Mouse (Mus musculus): Measurements from ENCODE around the gene Ric3. TPM values are rescaled to one million over a fixed set of nuclear protein-coding genes. Genes with fewer than 3 reads are reported as not detected.
A peak's percentile ranks its signal among the peaks of the same experiment; 100 is the strongest.

The Ric3 gene
- polyA plus RNA-seq, 1 experiment = 61.6 TPM

- Histone ChIP-seq H3K4me3 (replicated peaks; ENCODE audit: insufficient read depth, low read depth, low read length) (no peak overlapping the region), H3K27ac (ENCODE audit: insufficient read depth, low read length) (peak overlapping the region; percentile 93; the same call in 1 of the 2 replicates), H3K27me3 (ENCODE audit: control insufficient read depth, insufficient read depth, low read length) (no peaks in the 10 kb centered on the region), H3K4me1 (ENCODE audit: control insufficient read depth, insufficient read depth, low read length) (peaks cover 30% of the 10 kb centered on the region)
- DNase-seq = peak; percentile 93 to 98
- TF ChIP-seq CTCF (IDR thresholded peaks at IDR 0.05; ENCODE audit: borderline replicate concordance, insufficient read depth, low read depth, low read length) (no peak), POLR2A (IDR thresholded peaks at IDR 0.05; ENCODE audit: borderline replicate concordance, insufficient read depth, low read length) (peak; percentile 20; the same call in 1 of the 2 replicates)
- WGBS = 11% methylated on average over 5 of the region's 5 CpGs
Measured at GRCm38 (mm10) chr7:109039445-109039844, 43.7 kb downstream of the Ric3 start.

GRCm38 (mm10) chr7:109038987-109039386 lies 44.1 kb downstream of the Ric3 start:
- 3% methylated on average over 1 of the region's 1 CpGs for WGBS
- DNase-seq = peak in 1 of 2 experiments; percentile 54
- Histone ChIP-seq H3K27me3 (ENCODE audit: control insufficient read depth, insufficient read depth, low read length) (no peaks in the 10 kb centered on the region), H3K27ac (ENCODE audit: insufficient read depth, low read length) (peak overlapping the region; percentile 93), H3K4me1 (ENCODE audit: control insufficient read depth, insufficient read depth, low read length) (peaks cover 30% of the 10 kb centered on the region), H3K4me3 (replicated peaks; ENCODE audit: insufficient read depth, low read depth, low read length) (no peak overlapping the region)
- TF ChIP-seq POLR2A (IDR thresholded peaks at IDR 0.05; ENCODE audit: borderline replicate concordance, insufficient read depth, low read length) = no peak
- no peak for TF ChIP-seq CTCF (IDR thresholded peaks at IDR 0.05; ENCODE audit: borderline replicate concordance, insufficient read depth, low read depth, low read length)

GRCm38 (mm10) chr7:109038121-109038735 lies 44.9 kb downstream of the Ric3 start:
- Histone ChIP-seq H3K4me3 (replicated peaks; ENCODE audit: insufficient read depth, low read depth, low read length) (no peak overlapping the region), H3K27ac (ENCODE audit: insufficient read depth, low read length) (peak overlapping the region; percentile 93), H3K4me1 (ENCODE audit: control insufficient read depth, insufficient read depth, low read length) (peaks cover 30% of the 10 kb centered on the region), H3K27me3 (ENCODE audit: control insufficient read depth, insufficient read depth, low read length) (no peaks in the 10 kb centered on the region)
- TF ChIP-seq CTCF (IDR thresholded peaks at IDR 0.05; ENCODE audit: borderline replicate concordance, insufficient read depth, low read depth, low read length) (no peak), POLR2A (IDR thresholded peaks at IDR 0.05; ENCODE audit: borderline replicate concordance, insufficient read depth, low read length) (no peak)
- 8% methylated on average over 8 of the region's 8 CpGs for WGBS
- peak; percentile 75 to 84 for DNase-seq

GRCm38 (mm10) chr7:109032054-109032453 lies 51.1 kb downstream of the Ric3 start:
- H3K27me3 ChIP-seq (ENCODE audit: control insufficient read depth, insufficient read depth, low read length) = no peaks in the 10 kb centered on the region

GRCm38 (mm10) chr7:109031331-109031730 lies 51.8 kb downstream of the Ric3 start:
- H3K27me3 ChIP-seq (ENCODE audit: control insufficient read depth, insufficient read depth, low read length) = no peaks in the 10 kb centered on the region
- no peak overlapping the region for H3K4me3 ChIP-seq (replicated peaks; ENCODE audit: insufficient read depth, low read depth, low read length)
- peaks cover 24% of the 10 kb centered on the region for H3K4me1 ChIP-seq (ENCODE audit: control insufficient read depth, insufficient read depth, low read length)
- 85% methylated on average over 3 of the region's 3 CpGs for WGBS
- DNase-seq = no peak
- no peak for TF ChIP-seq POLR2A (IDR thresholded peaks at IDR 0.05; ENCODE audit: borderline replicate concordance, insufficient read depth, low read length)
- TF ChIP-seq CTCF (IDR thresholded peaks at IDR 0.05; ENCODE audit: borderline replicate concordance, insufficient read depth, low read depth, low read length) = no peak
- H3K27ac ChIP-seq (ENCODE audit: insufficient read depth, low read length) = no peak overlapping the region

More at GRCm38 (mm10) chr7:109032054-109032453, 51.1 kb downstream of the Ric3 start:
- peaks cover 27% of the 10 kb centered on the region for H3K4me1 ChIP-seq (ENCODE audit: control insufficient read depth, insufficient read depth, low read length)
- no peak for DNase-seq
- WGBS = 93% methylated on average over 2 of the region's 2 CpGs
- H3K27ac ChIP-seq (ENCODE audit: insufficient read depth, low read length) = no peak overlapping the region
- TF ChIP-seq POLR2A (IDR thresholded peaks at IDR 0.05; ENCODE audit: borderline replicate concordance, insufficient read depth, low read length) = no peak
- TF ChIP-seq CTCF (IDR thresholded peaks at IDR 0.05; ENCODE audit: borderline replicate concordance, insufficient read depth, low read depth, low read length) = no peak
- H3K4me3 ChIP-seq (replicated peaks; ENCODE audit: insufficient read depth, low read depth, low read length) = no peak overlapping the region

GRCm38 (mm10) chr7:109029961-109030465 lies 53.1 kb downstream of the Ric3 start:
- WGBS = 20% methylated on average over 6 of the region's 6 CpGs
- Histone ChIP-seq H3K27ac (ENCODE audit: insufficient read depth, low read length) (peak overlapping the region; percentile 45), H3K27me3 (ENCODE audit: control insufficient read depth, insufficient read depth, low read length) (no peaks in the 10 kb centered on the region), H3K4me3 (replicated peaks; ENCODE audit: insufficient read depth, low read depth, low read length) (no peak overlapping the region), H3K4me1 (ENCODE audit: control insufficient read depth, insufficient read depth, low read length) (peaks cover 21% of the 10 kb centered on the region)
- DNase-seq = peak; percentile 49 to 65
- TF ChIP-seq CTCF (IDR thresholded peaks at IDR 0.05; ENCODE audit: borderline replicate concordance, insufficient read depth, low read depth, low read length) (no peak), POLR2A (IDR thresholded peaks at IDR 0.05; ENCODE audit: borderline replicate concordance, insufficient read depth, low read length) (no peak)

GRCm38 (mm10) chr7:109028204-109028603 lies 54.9 kb downstream of the Ric3 start:
- Histone ChIP-seq H3K27ac (ENCODE audit: insufficient read depth, low read length) (no peak overlapping the region), H3K27me3 (ENCODE audit: control insufficient read depth, insufficient read depth, low read length) (no peaks in the 10 kb centered on the region), H3K4me1 (ENCODE audit: control insufficient read depth, insufficient read depth, low read length) (peaks cover 21% of the 10 kb centered on the region), H3K4me3 (replicated peaks; ENCODE audit: insufficient read depth, low read depth, low read length) (no peak overlapping the region)
- peak; percentile 49; the same call in 1 of the 2 replicates for TF ChIP-seq CTCF (IDR thresholded peaks at IDR 0.05; ENCODE audit: borderline replicate concordance, insufficient read depth, low read depth, low read length)
- TF ChIP-seq POLR2A (IDR thresholded peaks at IDR 0.05; ENCODE audit: borderline replicate concordance, insufficient read depth, low read length) = no peak
- 23% methylated on average over 6 of the region's 6 CpGs for WGBS
- peak; percentile 67 to 69 for DNase-seq

- no peak for TF ChIP-seq POLR2A (IDR thresholded peaks at IDR 0.05; ENCODE audit: borderline replicate concordance, insufficient read depth, low read length)
- TF ChIP-seq CTCF (IDR thresholded peaks at IDR 0.05; ENCODE audit: borderline replicate concordance, insufficient read depth, low read depth, low read length) = no peak
- H3K4me1 ChIP-seq (ENCODE audit: control insufficient read depth, insufficient read depth, low read length) = peaks cover 19% of the 10 kb centered on the region
- WGBS = 90% methylated on average over 7 of the region's 7 CpGs
- no peak overlapping the region for H3K27ac ChIP-seq (ENCODE audit: insufficient read depth, low read length)
- no peaks in the 10 kb centered on the region for H3K27me3 ChIP-seq (ENCODE audit: control insufficient read depth, insufficient read depth, low read length)
- no peak overlapping the region for H3K4me3 ChIP-seq (replicated peaks; ENCODE audit: insufficient read depth, low read depth, low read length)
- peak in 1 of 2 experiments; percentile 35 for DNase-seq
Measured at GRCm38 (mm10) chr7:109027721-109028120, 55.4 kb downstream of the Ric3 start.

Measured in cerebellum, adult 2 months (tissue).